Mouse (Mus musculus) liver, adult 2 months (tissue): ENCODE measurements around the gene Foxd4. TPM values are rescaled to one million over a fixed set of nuclear protein-coding genes. Genes with fewer than 3 reads are reported as not detected.

Source experiments
- DNase-seq: peaks from one replicate; pipeline ENCODE4 v3.0.0-alpha.2; 2011; ENCODE audit warnings: low read depth, low spot score; ENCODE audit errors: extremely low read depth
- H3K27ac ChIP-seq: fragments of 200-500 bp; replicated peaks from 2 replicates; pipeline ENCODE4 v1.5.1; 2012; ENCODE audit warnings: low read depth, mild to moderate bottlenecking, control low read depth, inconsistent platforms, low read length; ENCODE audit not compliant: insufficient read depth
- H3K27me3 ChIP-seq: fragments of 200-500 bp; 2 replicates; pipeline ENCODE4 v1.6.1; 2012; ENCODE audit warnings: mild to moderate bottlenecking, moderate library complexity, low read length, inconsistent platforms; ENCODE audit not compliant: control insufficient read depth, insufficient read depth
- H3K36me3 ChIP-seq: fragments of 200-500 bp; 2 replicates; pipeline ENCODE4 v1.6.1; 2012; ENCODE audit warnings: low read length, inconsistent platforms; ENCODE audit not compliant: control insufficient read depth, insufficient read depth
- H3K4me1 ChIP-seq: fragments of 200-500 bp; 2 replicates; pipeline ENCODE4 v1.6.1; 2011; ENCODE audit warnings: low read length; ENCODE audit not compliant: control insufficient read depth, insufficient read depth
- H3K4me3 ChIP-seq: fragments of 200-500 bp; 2 replicates; pipeline ENCODE4 v1.5.1; 2011; ENCODE audit warnings: low read depth, mild to moderate bottlenecking, control low read depth, low read length, moderate library complexity; ENCODE audit not compliant: insufficient read depth
- H3K79me2 ChIP-seq: fragments of 200-500 bp; 2 replicates; pipeline ENCODE4 v1.6.1; 2012; ENCODE audit warnings: inconsistent platforms, mild to moderate bottlenecking, low read length, moderate library complexity; ENCODE audit not compliant: control insufficient read depth, insufficient read depth
- H3K9ac ChIP-seq: fragments of 200-500 bp; 2 replicates; pipeline ENCODE4 v1.6.1; 2012; ENCODE audit warnings: low read depth, mild to moderate bottlenecking, control low read depth, inconsistent platforms, low read length
- CTCF ChIP-seq: fragments of 200-500 bp; IDR thresholded peaks from 2 replicates; pipeline ENCODE4 v1.5.1; 2011; ENCODE audit warnings: low read depth, low read length, control low read depth
- POLR2A ChIP-seq: fragments of 200-500 bp; IDR thresholded peaks from 2 replicates; pipeline ENCODE4 v1.6.1; 2011; ENCODE audit warnings: low read length, control low read depth; ENCODE audit not compliant: insufficient read depth; ENCODE audit errors: extremely low read depth
- WGBS: fragments of 180-500 bp; shearing (Covaris S2); methylation state at CpG from one replicate; pipeline ENCODE4 v1.1.7; 2018; 5-methylcytosine and 5-hydroxymethylcytosine counted together
- polyA plus RNA-seq: library from polyadenylated mRNA; depleted of rRNA; stranded (reverse); fragments of >200 nt; gene quantifications from 2 replicates; pipeline ENCODE4 v1.2.3, GENCODE M21; 2012
- total RNA-seq: library from RNA; depleted of rRNA; stranded (reverse); fragments of >200 nt; gene quantifications from 2 replicates; pipeline ENCODE4 v1.2.3, GENCODE M21; 2014

The Foxd4 gene
- total and polyA plus RNA-seq, 2 experiments: not detected

DNA sequence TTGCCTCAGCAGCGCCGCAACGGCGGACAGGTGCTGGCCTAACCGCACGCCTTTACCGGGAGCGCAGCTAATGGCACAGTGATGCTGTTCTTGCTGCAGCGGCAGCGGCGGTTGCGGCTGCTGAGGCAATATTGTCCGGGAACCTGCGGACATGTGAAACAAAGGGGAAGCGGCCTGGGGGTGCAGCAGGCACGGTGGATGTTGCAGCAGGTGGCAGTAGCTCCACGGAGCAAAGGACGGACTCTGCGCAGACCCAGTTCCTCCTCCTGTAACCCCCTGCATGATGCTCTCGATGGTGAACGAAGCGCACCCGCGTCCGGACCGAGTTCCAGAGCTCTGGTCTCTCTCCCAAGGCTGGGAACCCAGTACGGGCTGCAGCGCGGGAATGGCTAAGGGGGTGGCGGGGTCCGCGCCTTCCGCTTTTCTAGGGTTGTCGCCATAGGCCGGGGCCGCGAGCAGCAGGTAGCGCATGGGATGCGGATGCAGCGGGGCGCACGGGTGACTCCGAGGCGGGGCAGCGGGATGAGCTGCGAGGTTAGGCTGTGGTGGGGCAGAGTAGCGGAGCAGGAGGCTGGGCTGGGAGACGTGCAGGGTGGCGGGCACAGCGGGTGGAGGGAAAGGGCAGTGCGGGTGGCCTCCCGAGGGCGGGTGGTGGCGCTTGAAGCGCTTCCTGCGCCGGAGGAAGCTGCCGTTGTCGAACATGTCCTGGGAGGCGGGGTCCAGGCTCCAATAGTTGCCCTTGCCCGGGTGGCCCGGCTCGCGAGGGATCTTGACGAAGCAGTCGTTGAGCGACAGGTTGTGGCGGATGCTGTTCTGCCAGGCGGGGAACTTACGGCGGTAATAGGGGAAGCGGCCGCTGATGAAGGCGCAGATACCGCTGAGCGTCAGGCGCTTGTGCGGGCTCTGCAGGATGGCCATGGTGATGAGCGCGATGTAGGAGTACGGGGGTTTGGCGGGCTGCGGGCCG, 1.1 kb downstream of the Foxd4 start:
- Histone ChIP-seq H3K4me3 (no peak overlapping the region; the same call in 1 of the 2 replicates), H3K36me3 (no peaks in the 10 kb centered on the region), H3K9ac (no peak overlapping the region), H3K79me2 (no peaks in the 10 kb centered on the region), H3K27ac (no peak overlapping the region), H3K27me3 (peaks cover 38% of the 10 kb centered on the region), H3K4me1 (0 out of 2 replicates have a peak, but pooled peaks cover 2% of the 10 kb centered on the region)
- no peak for DNase-seq
- TF ChIP-seq CTCF (no peak), POLR2A (no peak)
- 2% methylated on average over 84 of the region's 84 CpGs for WGBS

DNA sequence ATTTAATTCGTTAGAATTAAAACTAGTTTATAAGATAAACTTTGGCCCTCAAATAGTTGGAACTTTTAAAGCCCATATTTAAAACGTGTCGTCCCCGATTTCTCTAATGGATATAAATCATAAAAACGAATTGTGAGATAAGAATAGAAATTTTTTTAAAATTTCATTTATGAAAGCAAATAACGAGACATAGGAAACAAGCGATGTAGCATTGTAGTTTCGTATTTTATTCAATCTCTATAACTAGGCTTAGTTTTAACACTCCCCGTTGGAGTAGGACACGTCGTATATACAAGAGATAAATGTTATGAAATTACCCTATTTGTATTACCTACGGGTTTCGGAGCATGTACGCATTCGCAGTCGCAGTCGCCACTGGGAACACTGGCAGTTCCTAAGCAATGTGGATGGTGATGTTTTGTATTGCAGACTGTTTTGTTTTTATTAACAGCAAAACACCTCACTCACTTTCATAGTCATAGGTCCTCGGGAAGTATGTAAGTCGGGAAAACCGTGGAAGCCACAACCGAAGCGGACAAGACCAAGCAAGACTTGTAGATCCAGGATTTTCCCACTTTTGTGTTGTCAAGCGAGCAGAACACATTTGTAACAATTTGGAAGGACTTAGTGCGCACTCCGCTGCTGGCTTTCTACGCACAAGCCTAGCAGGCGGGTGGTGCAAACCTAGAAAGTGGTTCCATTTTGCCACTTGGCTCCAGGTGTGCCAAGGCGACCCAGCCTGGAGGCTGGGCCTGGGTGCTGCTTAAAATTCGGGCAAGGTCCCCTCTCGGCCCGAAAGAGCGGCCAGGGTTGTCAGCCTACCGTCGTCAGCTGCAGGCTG, 2.0 kb downstream of the Foxd4 start:
- no peaks in the 10 kb centered on the region for H3K79me2 ChIP-seq
- H3K4me1 ChIP-seq: 0 out of 2 replicates have a peak, but pooled peaks cover 2% of the 10 kb centered on the region
- DNase-seq: no peak
- H3K27ac ChIP-seq: no peak overlapping the region
- H3K27me3 ChIP-seq: peaks cover 38% of the 10 kb centered on the region
- no peaks in the 10 kb centered on the region for H3K36me3 ChIP-seq
- WGBS: 6% methylated on average over 34 of the region's 34 CpGs
- no peak overlapping the region for H3K4me3 ChIP-seq
- no peak overlapping the region for H3K9ac ChIP-seq
- TF ChIP-seq POLR2A: no peak
- TF ChIP-seq CTCF: no peak

DNA sequence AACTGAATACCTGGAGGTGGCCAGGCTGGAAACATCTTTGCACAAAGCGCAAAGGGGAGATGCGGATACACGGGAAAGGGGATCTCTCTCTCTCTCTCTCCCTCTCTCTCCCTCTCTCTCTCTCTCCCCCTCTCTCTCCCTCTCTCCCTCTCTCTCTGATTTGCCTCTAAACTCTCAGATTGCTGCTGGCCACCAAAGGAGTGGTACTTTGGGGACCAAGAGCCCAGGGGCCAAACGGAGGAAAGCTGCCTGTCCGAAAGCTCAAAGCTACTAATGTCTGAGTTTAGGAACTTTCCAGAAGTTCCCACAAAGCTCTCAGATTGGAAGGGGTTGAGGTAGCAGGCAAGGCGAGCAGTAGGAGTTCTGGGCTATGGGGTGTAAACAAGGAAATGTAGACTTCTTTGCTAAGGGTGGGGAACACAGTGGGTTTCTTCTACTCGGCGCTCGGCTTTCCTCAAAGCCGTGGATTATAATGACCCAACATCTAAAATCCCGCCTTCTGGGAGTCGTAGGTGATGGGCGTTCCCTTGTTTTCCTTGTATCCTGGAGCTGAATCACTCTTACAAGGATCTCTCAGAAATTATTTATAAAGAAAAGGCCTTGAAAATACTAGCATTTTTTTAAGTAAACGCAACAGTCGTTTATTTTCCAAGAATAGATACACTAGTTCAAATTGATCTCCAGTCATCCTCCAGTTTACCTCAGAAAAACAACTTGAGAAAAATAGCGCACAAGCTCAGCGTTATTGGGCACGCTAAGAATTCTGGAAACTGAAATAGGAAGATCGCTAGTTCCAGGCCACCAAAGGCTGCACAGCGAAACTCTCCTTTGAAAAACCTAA, 2.9 kb downstream of the Foxd4 start:
- H3K36me3 ChIP-seq: no peaks in the 10 kb centered on the region

DNA sequence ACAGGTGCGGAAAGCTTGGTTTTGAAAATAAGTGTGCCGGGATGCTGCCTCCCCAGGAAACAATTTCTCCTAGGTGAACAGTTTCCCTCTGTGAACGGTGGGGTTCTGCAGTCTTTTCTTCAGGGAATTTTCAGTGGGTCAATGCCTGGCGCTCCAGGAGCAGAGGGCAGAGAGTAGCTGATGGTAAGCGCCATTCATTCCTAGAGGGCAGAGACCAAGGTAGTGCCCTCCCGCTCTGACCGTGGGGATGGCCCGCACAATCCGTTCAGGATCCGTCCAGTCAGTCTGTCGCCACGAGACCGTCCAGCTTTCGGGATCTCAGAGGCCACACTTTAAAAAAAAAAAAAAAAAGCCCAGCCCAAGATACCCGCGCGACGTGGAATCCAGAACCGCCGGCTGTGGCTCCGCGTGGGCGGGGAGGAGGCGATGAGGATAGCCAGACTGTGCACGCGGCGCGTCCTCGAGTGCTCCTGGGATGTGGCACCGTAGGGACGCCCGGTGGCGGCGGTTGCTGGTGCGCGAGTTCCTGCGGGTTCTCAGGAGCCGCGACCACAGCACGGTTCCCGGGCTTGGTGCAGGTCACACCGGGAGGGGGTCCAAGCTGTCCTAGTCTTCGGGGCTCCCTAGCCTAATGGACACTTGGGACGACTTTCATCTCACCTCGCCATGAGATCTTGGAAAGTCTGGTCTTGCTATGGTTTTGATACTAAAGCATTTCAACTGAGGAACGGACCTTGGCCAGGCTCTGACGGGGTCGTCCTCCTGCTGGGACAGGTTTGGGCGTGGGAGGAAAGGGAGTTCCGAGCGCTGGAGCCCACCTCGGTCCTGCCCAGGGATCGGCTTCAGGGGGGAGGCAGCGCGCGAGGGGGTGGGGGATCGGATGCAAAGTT, 3.7 kb downstream of the Foxd4 start:
- H3K36me3 ChIP-seq: no peaks in the 10 kb centered on the region
- H3K4me1 ChIP-seq: 0 out of 2 replicates have a peak, but pooled peaks cover 2% of the 10 kb centered on the region
- TF ChIP-seq POLR2A: no peak
- TF ChIP-seq CTCF: no peak
- WGBS: 3% methylated on average over 57 of the region's 57 CpGs
- H3K4me3 ChIP-seq: no peak overlapping the region
- no peak overlapping the region for H3K27ac ChIP-seq
- H3K9ac ChIP-seq: no peak overlapping the region
- peaks cover 38% of the 10 kb centered on the region for H3K27me3 ChIP-seq
- no peaks in the 10 kb centered on the region for H3K79me2 ChIP-seq
- no peak for DNase-seq

More for the DNA sequence above, 2.9 kb downstream of the Foxd4 start:
- no peak for DNase-seq
- no peaks in the 10 kb centered on the region for H3K79me2 ChIP-seq
- no peak overlapping the region for H3K27ac ChIP-seq
- WGBS: 6% methylated on average over 20 of the region's 20 CpGs
- H3K4me1 ChIP-seq: 0 out of 2 replicates have a peak, but pooled peaks cover 2% of the 10 kb centered on the region
- no peak for TF ChIP-seq CTCF
- TF ChIP-seq POLR2A: no peak
- H3K9ac ChIP-seq: no peak overlapping the region
- H3K27me3 ChIP-seq: peaks cover 38% of the 10 kb centered on the region
- no peak overlapping the region for H3K4me3 ChIP-seq
